Mouse (Mus musculus): ENCODE measurements around the gene Cxcr4. TPM values are rescaled to one million over a fixed set of nuclear protein-coding genes. Genes with fewer than 3 reads are reported as not detected.
A peak's percentile ranks its signal among the peaks of the same experiment; 100 is the strongest.

The Cxcr4 gene
- total and polyA plus RNA-seq, 3 experiments = 7.0 to 28.4 (median 7.8) TPM

GRCm38 (mm10) chr1:128594353-128595104 lies 2.4 kb upstream of the Cxcr4 start:
- TF ChIP-seq CTCF (IDR thresholded peaks at IDR 0.05) (no peak), POLR2A (IDR thresholded peaks at IDR 0.05; ENCODE audit: insufficient read depth, low read depth, low read length) (no peak), EP300 (IDR thresholded peaks at IDR 0.05; ENCODE audit: insufficient read depth, low read depth, low read length) (no peak)
- WGBS = 44% methylated on average over 12 of the region's 12 CpGs
- intact Hi-C loops (cut with DNase I) = no loop called here
- no peak for DNase-seq
- no peaks in the 10 kb centered on the region for H3K36me3 ChIP-seq (ENCODE audit: control insufficient read depth, insufficient read depth, low read length)
- H3K9ac ChIP-seq (ENCODE audit: low read depth, low read length) = no peak overlapping the region
- H3K27ac ChIP-seq = no peak overlapping the region
- no peaks in the 10 kb centered on the region for H3K4me1 ChIP-seq (ENCODE audit: control insufficient read depth, insufficient read depth, low read length)
- H3K27me3 ChIP-seq (ENCODE audit: control insufficient read depth, insufficient read depth, low read length) = no peaks in the 10 kb centered on the region
- H3K4me3 ChIP-seq = no peak overlapping the region
- no peaks in the 10 kb centered on the region for H3K79me2 ChIP-seq (replicated peaks; ENCODE audit: control insufficient read depth, insufficient read depth, low read length)

- Histone ChIP-seq H3K9ac (ENCODE audit: low read depth, low read length) (peak overlapping the region; percentile 23), H3K27me3 (ENCODE audit: control insufficient read depth, insufficient read depth, low read length) (no peaks in the 10 kb centered on the region), H3K36me3 (ENCODE audit: control insufficient read depth, insufficient read depth, low read length) (no peaks in the 10 kb centered on the region), H3K79me2 (replicated peaks; ENCODE audit: control insufficient read depth, insufficient read depth, low read length) (no peaks in the 10 kb centered on the region), H3K4me1 (ENCODE audit: control insufficient read depth, insufficient read depth, low read length) (no peaks in the 10 kb centered on the region), H3K27ac (peak overlapping the region; percentile 70), H3K4me3 (peak overlapping the region; percentile 49)
- TF ChIP-seq EP300 (IDR thresholded peaks at IDR 0.05; ENCODE audit: insufficient read depth, low read depth, low read length) = no peak
- intact Hi-C loops (cut with DNase I) = loop anchor here (2.0 kb wide), 1 partner anchor 232 kb away; no protein-coding TSS in a partner anchor
- WGBS = 1% methylated on average over 24 of the region's 24 CpGs
- peak; percentile 59 to 65 for DNase-seq
Observed at GRCm38 (mm10) chr1:128592961-128593501, 938 bp upstream of the Cxcr4 start.

- no peaks in the 10 kb centered on the region for H3K79me2 ChIP-seq (replicated peaks; ENCODE audit: control insufficient read depth, insufficient read depth, low read length)
- intact Hi-C loops (cut with DNase I) = loop anchor here (1.0 to 2.0 kb wide), 4 partner anchors 119 to 233 kb away; no protein-coding TSS in a partner anchor
- H3K27ac ChIP-seq = peak overlapping the region; percentile 36
- DNase-seq = no peak
- no peaks in the 10 kb centered on the region for H3K36me3 ChIP-seq (ENCODE audit: control insufficient read depth, insufficient read depth, low read length)
- no peak for TF ChIP-seq POLR2A (IDR thresholded peaks at IDR 0.05; ENCODE audit: insufficient read depth, low read depth, low read length)
- TF ChIP-seq CTCF (IDR thresholded peaks at IDR 0.05) = no peak
- no peak for TF ChIP-seq EP300 (IDR thresholded peaks at IDR 0.05; ENCODE audit: insufficient read depth, low read depth, low read length)
- H3K4me1 ChIP-seq (ENCODE audit: control insufficient read depth, insufficient read depth, low read length) = no peaks in the 10 kb centered on the region
- peak overlapping the region; percentile 49 for H3K4me3 ChIP-seq
- no peaks in the 10 kb centered on the region for H3K27me3 ChIP-seq (ENCODE audit: control insufficient read depth, insufficient read depth, low read length)
- peak overlapping the region; percentile 66 for H3K9ac ChIP-seq (ENCODE audit: low read depth, low read length)
- WGBS = under 1% methylated on average over 20 of the region's 20 CpGs
Observed at GRCm38 (mm10) chr1:128591721-128592210, 327 bp downstream of the Cxcr4 start.

- Histone ChIP-seq H3K9ac (ENCODE audit: low read depth, low read length) (peak overlapping the region; percentile 66), H3K4me3 (peak overlapping the region; percentile 49), H3K27me3 (ENCODE audit: control insufficient read depth, insufficient read depth, low read length) (no peaks in the 10 kb centered on the region), H3K27ac (peak overlapping the region; percentile 36), H3K36me3 (ENCODE audit: control insufficient read depth, insufficient read depth, low read length) (no peaks in the 10 kb centered on the region), H3K79me2 (replicated peaks; ENCODE audit: control insufficient read depth, insufficient read depth, low read length) (no peaks in the 10 kb centered on the region), H3K4me1 (ENCODE audit: control insufficient read depth, insufficient read depth, low read length) (no peaks in the 10 kb centered on the region)
- intact Hi-C loops (cut with DNase I) = loop anchor here (1.0 to 2.0 kb wide), 3 partner anchors 118 to 222 kb away; no protein-coding TSS in a partner anchor
- peak; percentile 36; the same call in 1 of the 2 replicates for TF ChIP-seq POLR2A (IDR thresholded peaks at IDR 0.05; ENCODE audit: insufficient read depth, low read depth, low read length)
- TF ChIP-seq EP300 (IDR thresholded peaks at IDR 0.05; ENCODE audit: insufficient read depth, low read depth, low read length) = no peak
- WGBS = under 1% methylated on average over 63 of the region's 63 CpGs
- DNase-seq = peak; percentile 71 to 78
Observed at GRCm38 (mm10) chr1:128590816-128591720, 1.0 kb downstream of the Cxcr4 start.

GRCm38 (mm10) chr1:128590011-128590410 lies 2.1 kb downstream of the Cxcr4 start:
- Histone ChIP-seq H3K27ac (no peak overlapping the region), H3K9ac (ENCODE audit: low read depth, low read length) (no peak overlapping the region), H3K79me2 (replicated peaks; ENCODE audit: control insufficient read depth, insufficient read depth, low read length) (no peaks in the 10 kb centered on the region), H3K4me1 (ENCODE audit: control insufficient read depth, insufficient read depth, low read length) (no peaks in the 10 kb centered on the region), H3K4me3 (no peak overlapping the region), H3K36me3 (ENCODE audit: control insufficient read depth, insufficient read depth, low read length) (no peaks in the 10 kb centered on the region), H3K27me3 (ENCODE audit: control insufficient read depth, insufficient read depth, low read length) (no peaks in the 10 kb centered on the region)
- WGBS = 32% methylated on average over 6 of the region's 6 CpGs
- no peak for DNase-seq
- TF ChIP-seq POLR2A (IDR thresholded peaks at IDR 0.05; ENCODE audit: insufficient read depth, low read depth, low read length) = no peak
- TF ChIP-seq EP300 (IDR thresholded peaks at IDR 0.05; ENCODE audit: insufficient read depth, low read depth, low read length) = no peak
- no peak for TF ChIP-seq CTCF (IDR thresholded peaks at IDR 0.05)
- intact Hi-C loops (cut with DNase I) = loop anchor here (2.0 kb wide), 2 partner anchors 117 to 221 kb away; no protein-coding TSS in a partner anchor

Measured in heart, adult 2 months (tissue).